Mouse (Mus musculus) erythroblast, embryonic 14.5 days (primary cell): ENCODE results near the gene Amotl1. TPM values are rescaled to one million over a fixed set of nuclear protein-coding genes. Genes with fewer than 3 reads are reported as not detected.
"Not testable (repeated sequence)": the region's sequence is repeated elsewhere in the genome, so short reads cannot be mapped to it uniquely, and the experiment has no call there.

Experiments
- H3K27me3 ChIP-seq: 2 replicates; pipeline ENCODE4 v1.6.1; 2012; ENCODE audit warnings: inconsistent platforms; ENCODE audit not compliant: control insufficient read depth
- H3K36me3 ChIP-seq: 2 replicates; pipeline ENCODE4 v1.6.1; 2012; ENCODE audit warnings: mild to moderate bottlenecking, inconsistent platforms; ENCODE audit not compliant: control insufficient read depth
- H3K4me1 ChIP-seq: 2 replicates; pipeline ENCODE4 v1.6.1; 2012; ENCODE audit warnings: inconsistent platforms; ENCODE audit not compliant: control insufficient read depth
- H3K4me3 ChIP-seq: replicated peaks from 2 replicates; pipeline ENCODE3; 2012; ENCODE audit warnings: moderate library complexity, mild to moderate bottlenecking, inconsistent platforms
- H3K9me3 ChIP-seq: 2 replicates; pipeline ENCODE4 v1.6.1; 2012; ENCODE audit warnings: low read length, inconsistent platforms, mixed read lengths; ENCODE audit not compliant: control insufficient read depth
- GATA1 ChIP-seq: IDR thresholded peaks from 2 replicates; pipeline ENCODE4 v1.6.1; 2012; ENCODE audit warnings: low read length, inconsistent platforms, mixed read lengths
- TAL1 ChIP-seq: IDR thresholded peaks from 3 replicates; pipeline ENCODE4 v1.6.1; 2012; ENCODE audit warnings: low read length, inconsistent platforms, mixed read lengths
- polyA plus RNA-seq: library from polyadenylated mRNA; stranded (reverse); fragments of >175 nt; gene quantifications from 2 replicates; pipeline ENCODE4 v1.2.3, GENCODE M21; 2012

Gene Amotl1
- polyA plus RNA-seq, 1 experiment = 0.11 TPM

- no peaks in the 10 kb centered on the region for H3K27me3 ChIP-seq
- no peak for TF ChIP-seq GATA1
- no peak overlapping the region for H3K4me3 ChIP-seq
- H3K4me1 ChIP-seq = no peaks in the 10 kb centered on the region
- no peaks in the 10 kb centered on the region; the same call in 1 of the 2 replicates for H3K36me3 ChIP-seq
- no peaks in the 10 kb centered on the region for H3K9me3 ChIP-seq
Observed at GRCm38 (mm10) chr9:14596858-14597257, 48.0 kb downstream of the Amotl1 start.

GRCm38 (mm10) chr9:14596427-14596826 lies 48.4 kb downstream of the Amotl1 start:
- Histone ChIP-seq H3K4me3 (no peak overlapping the region), H3K9me3 (no peaks in the 10 kb centered on the region), H3K36me3 (no peaks in the 10 kb centered on the region; the same call in 1 of the 2 replicates), H3K27me3 (no peaks in the 10 kb centered on the region), H3K4me1 (no peaks in the 10 kb centered on the region)
- TF ChIP-seq TAL1 = no peak
- no peak for TF ChIP-seq GATA1

- TF ChIP-seq TAL1 = no peak
- no peak for TF ChIP-seq GATA1
- H3K27me3 ChIP-seq = no peaks in the 10 kb centered on the region
- no peaks in the 10 kb centered on the region for H3K9me3 ChIP-seq
- H3K4me1 ChIP-seq = no peaks in the 10 kb centered on the region
- H3K36me3 ChIP-seq = no peaks in the 10 kb centered on the region; the same call in 1 of the 2 replicates
- H3K4me3 ChIP-seq = no peak overlapping the region
Observed at GRCm38 (mm10) chr9:14595893-14596292, 49.0 kb downstream of the Amotl1 start.

- Histone ChIP-seq H3K27me3 (no peaks in the 10 kb centered on the region), H3K4me1 (no peaks in the 10 kb centered on the region), H3K36me3 (no peaks in the 10 kb centered on the region; the same call in 1 of the 2 replicates), H3K4me3 (no peak overlapping the region), H3K9me3 (no peaks in the 10 kb centered on the region)
- TF ChIP-seq GATA1 (no peak), TAL1 (no peak)
Observed at GRCm38 (mm10) chr9:14593880-14594279, 51.0 kb downstream of the Amotl1 start.

- Histone ChIP-seq H3K36me3 (no peaks in the 10 kb centered on the region; the same call in 1 of the 2 replicates), H3K4me3 (no peak overlapping the region), H3K9me3 (no peaks in the 10 kb centered on the region), H3K27me3 (no peaks in the 10 kb centered on the region), H3K4me1 (no peaks in the 10 kb centered on the region)
- TF ChIP-seq TAL1 = no peak
- no peak for TF ChIP-seq GATA1
Observed at GRCm38 (mm10) chr9:14590666-14591065, 54.2 kb downstream of the Amotl1 start.

- Histone ChIP-seq H3K36me3 (no peaks in the 10 kb centered on the region; the same call in 1 of the 2 replicates), H3K27me3 (no peaks in the 10 kb centered on the region), H3K9me3 (no peaks in the 10 kb centered on the region), H3K4me3 (no peak overlapping the region), H3K4me1 (no peaks in the 10 kb centered on the region)
- no peak for TF ChIP-seq TAL1
- TF ChIP-seq GATA1 = no peak
Observed at GRCm38 (mm10) chr9:14588690-14589089, 56.2 kb downstream of the Amotl1 start.

- no peak overlapping the region for H3K4me3 ChIP-seq
- H3K4me1 ChIP-seq = no peaks in the 10 kb centered on the region
- H3K36me3 ChIP-seq = no peaks in the 10 kb centered on the region; the same call in 1 of the 2 replicates
- H3K27me3 ChIP-seq = no peaks in the 10 kb centered on the region
- TF ChIP-seq TAL1 = no peak
- TF ChIP-seq GATA1 = no peak
- no peaks in the 10 kb centered on the region for H3K9me3 ChIP-seq
Observed at GRCm38 (mm10) chr9:14585702-14586101, 59.2 kb downstream of the Amotl1 start.

- TF ChIP-seq GATA1 (no peak), TAL1 (no peak)
- Histone ChIP-seq H3K9me3 (no peaks in the 10 kb centered on the region), H3K27me3 (no peaks in the 10 kb centered on the region), H3K36me3 (no peaks in the 10 kb centered on the region; the same call in 1 of the 2 replicates), H3K4me3 (no peak overlapping the region), H3K4me1 (no peaks in the 10 kb centered on the region)
Observed at GRCm38 (mm10) chr9:14578960-14579359, 65.9 kb downstream of the Amotl1 start.

GRCm38 (mm10) chr9:14576359-14576758 lies 68.5 kb downstream of the Amotl1 start:
- H3K9me3 ChIP-seq, H3K4me1 ChIP-seq, H3K27me3 ChIP-seq, H3K4me3 ChIP-seq, H3K36me3 ChIP-seq: not testable (repeated sequence)

GRCm38 (mm10) chr9:14574760-14575399 lies 70.0 kb downstream of the Amotl1 start:
- H3K4me3 ChIP-seq = no peak overlapping the region
- H3K4me1 ChIP-seq = no peaks in the 10 kb centered on the region
- no peaks in the 10 kb centered on the region for H3K9me3 ChIP-seq
- H3K36me3 ChIP-seq = no peaks in the 10 kb centered on the region
- TF ChIP-seq GATA1 (no peak), TAL1 (no peak)
- H3K27me3 ChIP-seq = no peaks in the 10 kb centered on the region
